Mouse (Mus musculus): ENCODE measurements around the gene Higd1c.
A peak's percentile ranks its signal among the peaks of the same experiment; 100 is the strongest.
"Not testable (repeated sequence)": the region's sequence is repeated elsewhere in the genome, so short reads cannot be mapped to it uniquely, and the experiment has no call there.

The Higd1c gene

GRCm38 (mm10) chr15:100364242-100364641, at the start of gene Higd1c:
TSS of gene Higd1c (plus strand) at chr15:100364542.
- DNase-seq (ENCODE audit: low spot score in 2 of 2), result no peak

GRCm38 (mm10) chr15:100318014-100318671, 46.2 kb upstream of the Higd1c start:
- peak in 1 of 2 experiments; percentile 10 for DNase-seq (ENCODE audit: low spot score in 2 of 2)

- no peak for DNase-seq (ENCODE audit: low spot score in 2 of 2)
Measured at GRCm38 (mm10) chr15:100319884-100320283, 44.5 kb upstream of the Higd1c start.

GRCm38 (mm10) chr15:100320295-100320905, 43.9 kb upstream of the Higd1c start:
- no peak for DNase-seq (ENCODE audit: low spot score in 2 of 2)

- DNase-seq (ENCODE audit: low spot score in 2 of 2), result peak in 1 of 2 experiments; percentile 32
Measured at GRCm38 (mm10) chr15:100321134-100321533, 43.2 kb upstream of the Higd1c start.

- DNase-seq (ENCODE audit: low spot score in 2 of 2), result peak; percentile 58 to 59
Measured at GRCm38 (mm10) chr15:100324021-100324591, 40.2 kb upstream of the Higd1c start.

DNA sequence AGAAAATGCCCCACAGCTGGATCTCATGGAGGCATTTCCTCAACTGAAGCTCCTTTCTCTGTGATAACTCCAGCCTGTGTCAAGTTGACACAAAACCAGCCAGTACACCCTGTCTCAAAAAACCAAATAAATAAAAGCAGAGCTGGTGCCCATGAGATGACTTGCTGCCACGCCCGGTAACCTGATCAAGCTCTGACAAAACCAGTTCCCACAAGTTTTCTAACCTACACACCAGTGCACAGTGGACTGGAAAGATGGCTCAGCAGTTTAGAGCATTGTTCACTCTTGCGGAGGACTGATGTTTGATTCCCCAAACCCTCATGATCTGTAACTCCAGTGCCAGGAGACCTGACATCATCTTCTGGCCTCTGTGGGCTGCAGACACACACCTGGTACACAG, 39.1 kb upstream of the Higd1c start:
- no peak for DNase-seq (ENCODE audit: low spot score in 2 of 2)

- not testable (repeated sequence) for DNase-seq (ENCODE audit: low spot score in 2 of 2)
Measured at GRCm38 (mm10) chr15:100328089-100328488, 36.3 kb upstream of the Higd1c start.

- not testable (repeated sequence) for DNase-seq (ENCODE audit: low spot score in 2 of 2)
Measured at GRCm38 (mm10) chr15:100329336-100329735, 35.0 kb upstream of the Higd1c start.

DNA sequence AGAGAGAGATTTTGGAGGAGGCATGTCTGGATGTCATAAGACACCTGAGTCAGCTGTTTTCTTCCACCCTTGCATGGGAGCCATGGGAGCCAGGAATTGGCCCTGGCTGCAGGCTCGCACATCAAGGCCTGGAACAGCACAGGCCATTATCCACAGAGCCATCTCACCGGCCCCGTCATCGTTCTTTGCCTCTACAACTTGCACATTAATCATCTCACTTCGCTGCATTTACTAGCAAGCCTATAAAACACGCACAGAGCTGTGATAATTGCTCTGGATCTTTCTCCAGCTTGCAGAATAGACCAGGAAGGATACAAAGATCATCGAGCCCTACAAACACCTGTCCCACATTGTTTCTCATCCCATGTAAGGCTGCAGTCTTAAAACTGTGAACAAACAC, 33.6 kb upstream of the Higd1c start:
- no peak for DNase-seq (ENCODE audit: low spot score in 2 of 2)

DNA sequence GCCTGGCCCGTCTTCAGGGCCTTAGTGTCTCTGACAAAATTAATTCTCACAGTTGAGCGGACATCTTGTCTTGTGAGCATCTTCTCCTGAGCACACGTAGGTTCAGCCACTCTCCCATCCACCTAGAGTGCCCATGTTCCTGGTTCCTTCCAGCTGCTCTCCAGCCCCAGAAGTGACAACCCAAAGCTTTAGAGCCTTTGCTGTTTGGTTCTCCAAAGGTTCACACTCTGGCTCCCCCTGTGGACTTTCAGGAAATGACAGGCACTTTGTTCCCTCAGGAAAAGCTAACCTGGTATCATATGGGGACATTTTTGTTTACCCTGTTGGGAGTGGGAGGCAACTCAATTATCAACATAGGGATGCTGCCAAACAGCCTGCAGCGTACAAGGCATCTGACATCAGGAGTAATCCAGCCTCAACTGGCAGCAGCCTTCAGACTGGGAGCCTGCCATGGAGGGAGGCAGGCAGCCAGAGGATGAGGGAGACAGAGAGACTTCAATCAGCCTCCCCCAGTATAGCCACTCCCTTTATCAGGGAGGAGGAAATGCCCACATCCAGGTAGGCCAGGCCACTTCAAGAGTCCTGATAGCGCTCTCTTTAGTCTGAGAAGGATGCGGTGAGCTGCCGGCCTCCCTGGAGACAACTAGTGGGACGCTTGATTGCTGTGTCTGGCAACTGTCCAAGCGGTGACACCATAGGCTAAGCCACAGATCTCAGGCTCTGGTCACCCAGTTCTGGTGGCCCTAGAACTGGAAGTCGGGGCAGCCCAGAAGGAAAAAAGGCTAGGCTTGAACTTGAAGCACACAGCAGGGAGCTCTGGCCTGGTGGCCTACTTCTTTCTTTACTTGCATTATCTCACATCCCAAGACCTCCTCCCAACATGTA, 32.0 kb upstream of the Higd1c start:
- DNase-seq (ENCODE audit: low spot score in 2 of 2), result not testable (repeated sequence)

DNA sequence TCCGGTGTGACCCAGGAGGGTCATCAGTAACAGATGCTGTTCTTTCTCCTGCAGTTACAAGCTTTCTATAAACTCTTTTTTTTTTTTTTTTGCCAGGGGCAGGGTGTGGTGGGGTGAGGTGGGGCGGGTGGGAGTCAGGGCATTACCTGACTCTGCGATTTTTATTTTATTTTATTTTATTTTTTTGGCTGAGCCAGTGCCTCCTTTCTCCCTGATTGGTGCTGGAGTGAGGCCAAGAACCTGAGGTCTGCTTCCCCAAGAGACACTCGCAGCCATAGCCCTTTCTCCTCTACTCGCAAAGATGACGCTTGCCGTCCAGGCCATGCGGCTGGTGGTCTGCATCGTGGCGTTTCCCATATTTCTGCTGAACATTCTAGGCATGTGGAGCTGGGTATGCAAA, 29.7 kb upstream of the Higd1c start, which contains the start of gene Mettl7a3:
Mettl7a3 (plus strand) TSS at position 301 of the 400 bp plus-strand sequence.
- DNase-seq (ENCODE audit: low spot score in 2 of 2), result no peak

DNA sequence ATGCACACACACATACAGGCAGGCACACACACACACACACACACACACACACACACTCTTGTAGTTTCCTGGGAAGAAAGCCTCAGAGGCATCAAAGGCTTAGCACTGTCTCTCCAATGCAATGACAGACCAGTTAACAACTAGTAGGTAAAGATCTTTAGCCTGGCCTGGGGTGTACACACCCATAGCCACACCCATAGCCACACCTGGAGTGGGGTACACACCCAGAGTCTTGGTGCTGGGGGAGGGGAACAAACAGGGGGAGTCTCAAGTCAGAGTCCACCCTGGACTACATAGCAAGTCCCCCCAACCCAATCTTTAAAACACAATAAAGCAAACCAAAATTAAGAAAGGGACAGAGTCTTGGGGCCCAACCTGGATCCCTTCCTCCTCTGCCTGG, 27.0 kb upstream of the Higd1c start:
- not testable (repeated sequence) for DNase-seq (ENCODE audit: low spot score in 2 of 2)

DNA sequence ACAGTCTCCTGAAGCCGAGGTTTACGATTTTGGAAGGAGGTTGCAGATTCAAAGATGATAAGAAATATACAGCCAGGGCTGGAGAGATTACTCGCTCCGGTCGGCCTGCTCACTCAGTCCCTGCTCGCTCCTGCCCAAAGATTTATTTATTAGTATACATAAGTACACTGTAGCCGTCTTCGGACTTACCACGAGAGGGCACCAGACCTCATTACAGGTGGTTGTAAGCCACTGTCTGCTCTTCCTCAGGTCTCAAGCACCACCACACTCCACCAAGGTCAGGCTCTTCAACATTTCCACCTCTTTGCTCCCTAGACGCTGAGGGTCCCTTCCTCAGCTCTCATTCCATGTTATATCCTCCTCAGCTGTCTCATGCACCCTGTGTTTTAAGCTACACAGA, 26.5 kb upstream of the Higd1c start:
- DNase-seq (ENCODE audit: low spot score in 2 of 2), result peak; percentile 44 to 53

GRCm38 (mm10) chr15:100341314-100341980, 22.9 kb upstream of the Higd1c start:
- not testable (repeated sequence) for DNase-seq (ENCODE audit: low spot score in 2 of 2)

DNA sequence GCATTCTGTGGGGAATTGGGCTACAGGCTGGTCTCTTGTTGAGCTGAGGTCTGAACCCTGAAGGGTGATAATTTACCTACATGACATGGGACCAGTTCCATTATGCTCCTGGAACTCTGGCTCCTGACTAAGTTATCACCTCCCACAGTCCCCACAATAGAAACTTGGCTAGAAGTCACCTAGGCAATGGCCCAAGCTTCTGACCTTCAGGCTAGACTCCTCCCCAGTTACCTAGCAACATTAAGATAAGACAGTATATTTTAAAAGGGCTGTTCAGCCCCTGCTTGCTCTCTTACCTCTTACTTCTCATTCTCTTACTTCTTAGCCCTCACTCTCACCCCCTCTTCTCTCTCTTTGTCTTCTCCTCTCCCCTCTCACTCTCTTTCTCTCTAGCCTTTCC, 18.9 kb upstream of the Higd1c start:
- no peak for DNase-seq (ENCODE audit: low spot score in 2 of 2)

GRCm38 (mm10) chr15:100346761-100347160, 17.6 kb upstream of the Higd1c start:
- no peak for DNase-seq (ENCODE audit: low spot score in 2 of 2)

DNA sequence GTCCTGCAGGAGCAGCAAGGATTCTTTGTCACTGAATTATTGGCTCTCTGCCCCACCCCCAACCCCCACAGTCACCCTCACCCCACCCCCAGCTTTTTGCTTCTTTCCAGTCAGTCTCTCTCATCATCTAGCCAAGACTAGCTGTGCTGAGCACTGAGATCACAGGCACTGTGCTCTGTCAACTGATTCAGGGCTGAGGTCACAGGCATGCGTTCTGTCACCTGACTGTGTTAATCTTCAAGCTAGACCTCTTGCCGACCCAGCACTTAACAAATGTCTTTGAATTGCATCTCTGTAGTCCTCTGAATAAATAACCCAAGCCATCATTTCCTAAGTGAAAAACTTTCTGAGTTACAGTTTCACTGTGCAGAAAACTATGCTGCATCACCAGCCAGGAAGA, 14.8 kb upstream of the Higd1c start:
- no peak for DNase-seq (ENCODE audit: low spot score in 2 of 2)

GRCm38 (mm10) chr15:100351501-100352060, 12.8 kb upstream of the Higd1c start:
- DNase-seq (ENCODE audit: low spot score in 2 of 2), result no peak

GRCm38 (mm10) chr15:100352711-100353250, 11.6 kb upstream of the Higd1c start, which contains the start of the genes Methig1 and Mettl7a2:
TSS of gene Methig1 (plus strand) at chr15:100353149.
TSS of gene Mettl7a2 (plus strand) at chr15:100353200.
- no peak for DNase-seq (ENCODE audit: low spot score in 2 of 2)

- DNase-seq (ENCODE audit: low spot score in 2 of 2), result not testable (repeated sequence)
Measured at GRCm38 (mm10) chr15:100353399-100353798, 10.9 kb upstream of the Higd1c start.

Measured in right cerebral cortex, postnatal 10 days (tissue).